Mouse (Mus musculus) limb, embryonic 12.5 days (tissue): ENCODE results near the gene Med14. TPM values are rescaled to one million over a fixed set of nuclear protein-coding genes. Genes with fewer than 3 reads are reported as not detected.

Source experiments
- ATAC-seq: fragments of 200-750 bp; cut with Nextera tagmentation; 2 replicates; pipeline ENCODE4 v1.8.0; 2017; ENCODE audit warnings: low read depth, moderate TSS enrichment; ENCODE audit not compliant: insufficient number of reproducible peaks, insufficient read depth, low FRiP score, low TSS enrichment
- H3K27ac ChIP-seq: fragments of 300-500 bp; sonication (generic); 2 replicates; pipeline ENCODE4 v1.5.1; 2016; ENCODE audit warnings: mild to moderate bottlenecking, moderate library complexity
- H3K27me3 ChIP-seq: fragments of 300-500 bp; sonication (generic); 2 replicates; pipeline ENCODE4 v1.6.1; 2016; ENCODE audit warnings: mild to moderate bottlenecking, moderate library complexity
- H3K36me3 ChIP-seq: fragments of 300-500 bp; sonication (generic); 2 replicates; pipeline ENCODE4 v1.6.1; 2016; ENCODE audit warnings: mild to moderate bottlenecking, moderate library complexity
- H3K4me1 ChIP-seq: fragments of 300-500 bp; sonication (generic); replicated peaks from 2 replicates; pipeline ENCODE4 v1.6.1; 2016
- H3K4me2 ChIP-seq: fragments of 300-500 bp; sonication (generic); 2 replicates; pipeline ENCODE4 v1.6.1; 2016; ENCODE audit warnings: mild to moderate bottlenecking, moderate library complexity
- H3K4me3 ChIP-seq: fragments of 300-500 bp; sonication (generic); replicated peaks from 2 replicates; pipeline ENCODE4 v1.5.1; 2016; ENCODE audit warnings: mild to moderate bottlenecking
- H3K9ac ChIP-seq: fragments of 300-500 bp; sonication (generic); replicated peaks from 2 replicates; pipeline ENCODE4 v1.6.1; 2016; ENCODE audit warnings: mild to moderate bottlenecking, moderate library complexity
- H3K9me3 ChIP-seq: fragments of 300-500 bp; sonication (generic); 2 replicates; pipeline ENCODE4 v1.6.1; 2016; ENCODE audit warnings: mild to moderate bottlenecking, moderate library complexity
- WGBS: fragments of 180-500 bp; shearing (Covaris S2); methylation state at CpG from one replicate; pipeline ENCODE4 v1.1.7; 2016; 5-methylcytosine and 5-hydroxymethylcytosine counted together
- polyA plus RNA-seq: library from polyadenylated mRNA; unstranded; fragments of >200 nt; fragmentation: Nextera tagmentation; extraction: Ambion mirVana; gene quantifications from 2 replicates; pipeline ENCODE4 v1.2.1, GENCODE M21; 2016

Gene Med14
- polyA plus RNA-seq = 13.3 and 17.2 TPM in 2 replicates

DNA sequence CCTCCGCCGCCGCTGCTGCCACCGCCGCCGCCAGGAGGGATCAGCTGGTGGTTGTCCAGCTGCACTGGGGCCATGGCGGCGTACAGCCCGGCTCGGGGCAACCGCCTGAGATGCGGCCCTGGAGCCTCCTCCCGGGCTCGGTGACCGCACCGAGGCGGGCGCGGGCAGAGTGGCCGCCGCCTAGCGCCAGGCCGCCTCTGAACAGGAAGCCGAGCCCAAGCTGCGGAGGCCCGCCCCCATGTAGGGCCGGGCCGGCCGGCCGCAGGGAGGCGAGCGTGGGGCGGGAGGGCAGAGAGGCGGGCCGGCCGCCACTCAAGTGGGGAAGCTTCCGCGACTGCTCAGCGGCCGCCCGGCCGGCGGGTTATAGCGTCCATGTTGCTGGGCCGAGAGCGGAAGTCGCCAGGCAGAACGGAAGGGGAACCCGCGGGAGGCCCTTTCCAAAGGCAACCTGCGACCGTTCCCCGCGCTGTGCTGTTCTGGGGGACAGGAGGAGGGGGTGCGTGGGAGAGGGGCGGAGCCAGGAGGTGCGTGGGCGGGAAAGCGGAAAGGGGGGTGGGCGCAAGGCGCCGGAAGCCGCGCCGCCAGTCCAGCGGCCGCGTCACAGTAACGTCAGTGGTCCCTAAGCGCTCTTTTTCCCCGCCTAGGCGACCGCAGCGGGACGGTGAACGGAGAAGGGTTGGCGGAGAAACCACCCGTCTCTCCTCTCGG is at the start of gene Med14:
Gene Med14 (minus strand): TSS at position 448 of the 708 bp plus-strand sequence.
- Histone ChIP-seq H3K4me3 (peak within 1 kb of the TSS; percentile 61), H3K9ac (peak within 1 kb of the TSS; percentile 81), H3K4me2 (peak within 1 kb of the TSS; percentile 57), H3K27ac (peak within 1 kb of the TSS; percentile 98), H3K9me3 (no peaks in the 10 kb centered on the region), H3K27me3 (peaks cover 17% of the 10 kb centered on the region), H3K4me1 (no peaks in the 10 kb centered on the region), H3K36me3 (no peaks in the 10 kb centered on the region)
- WGBS = 6% methylated on average over 76 of the region's 79 CpGs
- peak; percentile 98 for ATAC-seq

DNA sequence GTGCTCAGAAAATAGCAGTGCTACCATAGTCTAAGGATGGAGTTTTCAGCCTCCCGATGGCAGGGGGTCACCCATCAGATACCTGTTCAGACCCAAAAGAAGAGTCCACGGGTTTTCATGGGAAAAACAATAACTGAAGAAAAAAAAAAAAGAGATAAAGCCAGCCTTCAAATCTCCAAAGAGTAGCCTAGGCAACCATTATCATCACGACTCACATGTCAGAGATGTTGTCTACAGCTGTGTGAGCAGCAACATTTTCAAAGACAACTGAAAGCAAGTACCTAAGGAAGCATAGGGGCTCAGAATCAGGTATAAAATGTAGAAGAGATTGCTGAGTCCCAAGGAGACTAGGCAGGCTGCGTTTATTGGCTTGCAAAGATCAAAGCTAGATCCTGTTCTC is 38.7 kb upstream of the Med14 start:
- no peak overlapping the region for H3K27ac ChIP-seq
- ATAC-seq = no peak
- no peaks in the 10 kb centered on the region for H3K4me1 ChIP-seq
- no peaks in the 10 kb centered on the region for H3K9me3 ChIP-seq
- 0 out of 2 replicates have a peak, but pooled peaks cover 2% of the 10 kb centered on the region for H3K27me3 ChIP-seq
- no peak overlapping the region for H3K4me2 ChIP-seq
- no peaks in the 10 kb centered on the region for H3K36me3 ChIP-seq
- 75% methylated on average over 4 of the region's 4 CpGs for WGBS
- H3K4me3 ChIP-seq = no peak overlapping the region
- no peak overlapping the region for H3K9ac ChIP-seq

DNA sequence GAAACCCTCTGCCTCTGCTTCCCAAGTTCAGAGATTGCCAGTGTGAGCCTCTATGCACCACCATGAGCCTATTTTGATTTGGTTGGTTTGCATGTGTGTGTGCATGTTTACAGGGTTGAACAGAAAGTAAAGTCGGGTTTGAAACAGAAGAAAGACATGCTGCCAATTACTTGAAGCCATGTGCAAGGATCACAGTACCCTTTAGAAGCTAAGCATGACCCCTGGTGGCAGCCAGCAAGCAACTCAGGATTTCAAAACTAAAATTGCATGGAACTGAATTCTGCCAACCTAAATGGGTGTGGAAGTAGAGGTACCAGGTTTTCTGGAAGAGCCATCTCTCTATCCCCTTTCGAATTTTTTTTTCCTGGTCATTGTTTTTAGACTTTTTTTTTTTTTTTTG is 33.0 kb upstream of the Med14 start:
- Histone ChIP-seq H3K27ac (no peak overlapping the region), H3K4me1 (no peaks in the 10 kb centered on the region), H3K36me3 (no peaks in the 10 kb centered on the region), H3K4me2 (no peak overlapping the region), H3K9ac (no peak overlapping the region), H3K9me3 (no peaks in the 10 kb centered on the region), H3K27me3 (0 out of 2 replicates have a peak, but pooled peaks cover 4% of the 10 kb centered on the region), H3K4me3 (no peak overlapping the region)
- WGBS = 39% methylated on average over 2 of the region's 2 CpGs
- no peak for ATAC-seq

DNA sequence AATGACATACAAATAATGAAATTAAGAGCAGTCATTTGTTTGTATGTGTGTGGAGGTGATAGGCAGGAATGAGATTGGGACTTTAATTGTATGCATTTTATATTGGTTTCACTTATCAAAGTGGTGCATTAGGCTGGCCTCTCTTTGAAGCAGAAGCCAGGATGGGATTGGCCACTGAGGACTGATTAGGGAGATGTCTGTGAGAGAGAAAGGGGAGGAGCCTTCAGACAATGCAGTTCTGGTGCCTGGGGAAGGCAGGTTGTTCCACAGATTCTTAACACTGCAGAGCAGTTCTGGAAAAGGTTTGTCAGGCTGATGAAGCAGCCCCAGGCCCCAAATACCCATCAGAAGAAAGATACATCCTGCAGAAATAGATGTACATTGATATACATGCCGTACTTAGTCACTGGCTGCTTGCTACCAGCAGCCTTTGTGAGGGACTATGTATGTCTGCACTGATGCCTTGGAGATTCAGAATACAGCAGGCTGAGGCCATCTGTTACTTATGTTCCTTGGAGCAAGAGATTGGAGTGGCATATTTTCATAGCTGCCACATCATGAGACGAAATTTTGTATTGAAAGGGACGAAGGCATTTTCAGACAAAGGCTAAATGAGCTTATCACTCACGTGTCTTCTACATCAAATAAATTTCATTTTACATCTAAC is 29.9 kb upstream of the Med14 start:
- ATAC-seq = no peak
- 79% methylated on average over 4 of the region's 4 CpGs for WGBS

DNA sequence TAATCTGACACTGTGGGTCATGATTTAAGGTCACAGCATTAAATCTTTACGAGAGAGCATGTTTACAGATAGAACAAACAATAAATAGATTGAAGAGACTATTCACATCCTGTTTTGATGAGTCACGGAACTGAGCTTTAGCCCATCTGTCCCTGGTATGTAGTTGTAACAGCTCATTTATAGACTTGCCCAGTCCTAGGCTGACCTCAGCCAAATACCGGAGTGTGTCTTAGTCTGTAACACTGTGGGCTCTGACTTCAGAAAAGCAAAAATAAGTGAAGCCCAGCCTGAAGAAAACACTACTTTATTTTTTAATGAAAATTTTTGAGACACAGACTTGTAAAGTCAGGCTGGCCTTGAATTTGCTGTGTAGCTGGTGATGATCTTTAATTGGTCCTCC is 11.4 kb upstream of the Med14 start:
- 74% methylated on average over 3 of the region's 3 CpGs for WGBS
- Histone ChIP-seq H3K9me3 (no peaks in the 10 kb centered on the region), H3K4me3 (no peak overlapping the region)

More for the DNA sequence above, 29.9 kb upstream of the Med14 start:
- Histone ChIP-seq H3K36me3 (no peaks in the 10 kb centered on the region), H3K4me1 (no peaks in the 10 kb centered on the region), H3K27me3 (0 out of 2 replicates have a peak, but pooled peaks cover 4% of the 10 kb centered on the region), H3K4me3 (no peak overlapping the region), H3K9ac (no peak overlapping the region), H3K4me2 (no peak overlapping the region), H3K27ac (no peak overlapping the region), H3K9me3 (no peaks in the 10 kb centered on the region)

DNA sequence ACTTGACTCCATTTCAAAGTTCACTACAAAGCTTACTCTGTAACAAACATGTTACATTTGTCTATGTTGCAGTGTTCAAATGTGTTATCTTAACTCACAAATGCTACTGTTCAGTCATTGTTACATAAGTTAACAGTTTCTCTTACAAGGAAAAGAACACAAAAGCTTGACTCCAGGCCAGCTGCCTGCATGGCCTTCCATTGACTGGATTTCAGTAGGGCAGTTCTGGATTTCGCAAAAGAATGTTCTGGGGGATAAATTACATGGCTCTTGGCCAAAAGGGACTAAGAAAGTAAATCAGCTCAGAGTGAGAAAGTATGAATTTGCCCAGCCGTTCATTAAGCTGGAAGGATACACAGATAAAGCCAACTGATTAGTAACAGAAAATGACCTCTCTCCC is 9.7 kb upstream of the Med14 start:
- no peaks in the 10 kb centered on the region for H3K36me3 ChIP-seq
- H3K4me1 ChIP-seq = no peaks in the 10 kb centered on the region
- WGBS = 71% methylated on average over 2 of the region's 2 CpGs

More for the DNA sequence above, 11.4 kb upstream of the Med14 start:
- H3K27me3 ChIP-seq = no peaks in the 10 kb centered on the region
- no peak overlapping the region for H3K9ac ChIP-seq
- no peak overlapping the region for H3K27ac ChIP-seq
- H3K4me1 ChIP-seq = no peaks in the 10 kb centered on the region
- H3K36me3 ChIP-seq = no peaks in the 10 kb centered on the region
- no peak overlapping the region for H3K4me2 ChIP-seq
- no peak for ATAC-seq

DNA sequence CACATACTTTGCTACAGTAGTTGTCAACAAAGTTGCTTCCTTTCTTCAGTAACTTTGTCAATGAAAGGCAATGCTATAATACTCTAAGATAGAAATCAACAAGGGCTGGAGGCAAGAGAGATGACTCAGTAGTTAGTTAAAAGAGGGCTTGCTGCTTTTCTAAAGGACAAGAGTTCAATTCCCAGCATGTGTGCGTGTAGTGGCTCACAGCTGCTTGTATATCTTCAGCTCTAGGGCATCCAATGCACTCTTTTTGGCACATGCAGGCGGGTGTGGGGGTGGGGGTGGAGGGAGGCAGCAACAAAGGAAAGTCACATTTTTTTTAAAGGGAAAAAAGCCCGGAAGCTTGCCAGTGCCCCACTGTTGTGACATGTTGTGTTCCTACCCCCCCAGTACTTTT is 6.7 kb upstream of the Med14 start:
- Histone ChIP-seq H3K27ac (no peak overlapping the region), H3K4me1 (no peaks in the 10 kb centered on the region), H3K27me3 (no peaks in the 10 kb centered on the region), H3K9ac (no peak overlapping the region), H3K9me3 (no peaks in the 10 kb centered on the region), H3K4me3 (no peak overlapping the region), H3K36me3 (no peaks in the 10 kb centered on the region), H3K4me2 (no peak overlapping the region)
- ATAC-seq = no peak
- 69% methylated on average over 3 of the region's 3 CpGs for WGBS

More for the DNA sequence above, 9.7 kb upstream of the Med14 start:
- Histone ChIP-seq H3K27me3 (no peaks in the 10 kb centered on the region), H3K27ac (no peak overlapping the region), H3K9me3 (no peaks in the 10 kb centered on the region), H3K4me2 (no peak overlapping the region), H3K9ac (no peak overlapping the region), H3K4me3 (no peak overlapping the region)
- ATAC-seq = no peak

DNA sequence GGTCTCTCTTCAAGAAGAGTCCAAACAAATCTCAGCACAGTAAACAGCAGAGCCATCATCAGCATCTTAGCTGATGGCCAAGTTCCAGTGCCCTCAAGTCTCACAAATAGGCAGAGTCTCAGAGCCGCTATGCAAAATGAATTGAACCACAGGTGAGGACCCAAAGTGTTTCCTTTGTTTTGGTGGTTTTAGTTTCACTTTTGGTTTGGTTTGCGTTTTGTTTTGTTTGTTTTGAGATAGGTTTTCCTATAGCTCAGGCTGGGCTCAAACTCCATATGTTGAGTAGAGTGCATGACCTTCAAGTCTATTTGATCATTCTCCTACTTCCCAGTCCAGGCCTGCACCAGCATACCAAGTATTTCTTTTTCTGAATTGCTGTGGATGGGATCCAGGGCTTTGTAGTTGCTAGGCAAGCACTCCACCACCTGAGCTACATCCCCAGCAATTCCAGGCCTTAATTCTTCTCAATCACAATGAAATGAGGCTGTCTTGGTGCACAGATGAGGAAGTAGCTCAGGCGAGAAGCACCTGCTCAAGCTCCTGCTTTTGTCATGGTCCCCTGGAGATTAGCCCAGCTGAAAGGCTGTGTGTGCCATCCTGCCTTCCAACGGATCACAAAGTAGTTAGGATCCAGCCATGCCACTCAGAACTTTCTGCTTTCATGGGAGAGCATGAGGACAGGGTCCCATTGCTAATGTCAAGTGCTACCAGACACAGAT is 5.1 kb upstream of the Med14 start:
- no peak overlapping the region for H3K27ac ChIP-seq

DNA sequence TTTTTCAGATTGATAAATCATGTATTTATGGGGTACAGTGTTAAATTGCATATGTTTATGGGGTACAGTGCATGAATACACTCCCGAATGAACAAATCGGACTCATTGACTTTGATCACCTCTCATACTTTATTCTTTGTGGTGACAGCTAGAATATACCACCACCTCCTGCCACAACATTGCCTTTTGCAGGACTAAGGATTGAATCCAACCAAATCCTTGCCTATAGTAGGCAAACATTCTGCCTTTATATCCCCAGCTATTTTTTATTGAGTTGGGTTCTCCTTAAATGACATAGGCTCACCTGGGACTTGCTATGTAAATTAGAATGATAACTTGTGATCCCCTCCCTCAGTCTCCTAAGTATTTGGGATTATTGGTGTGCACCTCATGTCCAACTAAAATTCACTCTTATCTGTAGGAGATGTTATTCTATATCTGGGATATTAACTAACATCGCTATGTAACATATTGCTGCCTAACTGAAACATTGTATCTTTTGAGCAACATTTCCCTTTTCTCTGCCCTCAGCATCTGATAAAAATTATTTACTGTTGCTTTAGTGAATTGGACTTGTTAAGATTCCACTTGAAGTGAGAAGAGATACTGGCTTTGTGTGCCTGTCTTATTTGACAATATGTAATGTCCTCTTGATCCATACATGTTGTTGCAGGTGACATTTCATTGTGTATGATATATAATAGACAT is 1.4 kb upstream of the Med14 start:
- peak overlapping the region; percentile 98; the same call in 1 of the 2 replicates for H3K27ac ChIP-seq
- ATAC-seq = no peak
- 69% methylated on average over 3 of the region's 3 CpGs for WGBS

More for the DNA sequence above, 5.1 kb upstream of the Med14 start:
- peaks cover 7% of the 10 kb centered on the region for H3K27me3 ChIP-seq
- H3K36me3 ChIP-seq = no peaks in the 10 kb centered on the region
- H3K4me1 ChIP-seq = no peaks in the 10 kb centered on the region
- H3K9ac ChIP-seq = no peak overlapping the region
- H3K4me3 ChIP-seq = no peak overlapping the region
- no peaks in the 10 kb centered on the region for H3K9me3 ChIP-seq
- 77% methylated on average over 4 of the region's 4 CpGs for WGBS
- no peak for ATAC-seq
- no peak overlapping the region for H3K4me2 ChIP-seq

DNA sequence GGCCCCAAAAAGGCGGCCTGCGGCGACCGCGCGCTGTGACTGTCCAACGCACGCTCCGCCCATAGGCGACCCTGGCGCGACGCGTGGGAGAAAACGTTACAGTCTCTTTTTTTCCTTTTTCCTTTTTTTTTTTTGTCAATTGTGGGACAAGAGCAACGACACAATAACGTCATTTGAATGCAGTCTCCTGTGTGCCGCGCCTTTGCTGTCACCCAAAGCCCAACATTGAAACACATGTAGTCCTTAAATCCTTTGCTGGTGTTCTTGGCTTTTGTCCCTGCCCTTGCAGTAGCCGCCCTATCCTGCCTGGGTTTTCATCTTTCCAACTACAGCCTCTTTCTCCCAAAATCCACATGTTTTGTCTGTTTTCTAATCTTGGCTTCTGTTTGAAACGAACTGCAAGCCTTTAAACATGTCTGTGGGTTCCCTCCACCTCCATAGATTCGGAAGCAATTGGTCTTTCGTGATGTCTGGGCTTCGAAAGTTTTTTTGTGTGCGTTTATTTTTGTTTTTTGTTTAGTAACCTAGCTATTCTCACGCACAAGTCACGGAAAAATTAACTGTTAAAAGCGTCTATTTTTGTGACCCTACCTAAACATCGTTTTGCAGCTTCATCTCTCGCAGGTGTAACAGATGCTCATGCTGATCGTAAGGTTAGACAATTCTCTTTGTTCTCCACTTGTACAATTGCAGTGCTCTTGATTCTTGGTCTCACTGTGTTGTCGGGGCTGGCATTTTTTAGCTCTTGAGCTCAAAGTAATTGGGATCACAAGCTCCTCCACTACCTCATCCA is 657 bp upstream of the Med14 start:
- Histone ChIP-seq H3K4me3 (peak overlapping the region; percentile 61), H3K36me3 (no peaks in the 10 kb centered on the region), H3K9me3 (no peaks in the 10 kb centered on the region), H3K4me2 (peak overlapping the region; percentile 57), H3K9ac (peak overlapping the region; percentile 81), H3K27me3 (peaks cover 17% of the 10 kb centered on the region), H3K4me1 (no peaks in the 10 kb centered on the region), H3K27ac (peak overlapping the region; percentile 98)
- no peak for ATAC-seq
- WGBS = 15% methylated on average over 32 of the region's 32 CpGs

More for the DNA sequence above, 1.4 kb upstream of the Med14 start:
- H3K27me3 ChIP-seq = peaks cover 17% of the 10 kb centered on the region
- no peaks in the 10 kb centered on the region for H3K4me1 ChIP-seq
- H3K36me3 ChIP-seq = no peaks in the 10 kb centered on the region
- peak overlapping the region; percentile 57 for H3K4me2 ChIP-seq
- H3K9ac ChIP-seq = peak overlapping the region; percentile 81
- peak overlapping the region; percentile 61 for H3K4me3 ChIP-seq
- no peaks in the 10 kb centered on the region for H3K9me3 ChIP-seq
